Comparison of ENCODE assay signal across 1 mouse cellular context in genomic region chr7:24600941-24601597, GRCm38 (mm10).
TF ChIP-seq lines count a peak whose summit lies in the region.

No protein-coding gene starts in this region.

TF ChIP-seq in myocyte, 11 proteins besides CTCF, POLR2A, EP300 and RAD21 (continued from another document):
- TF ChIP-seq CEBPB (IDR thresholded peaks at IDR 0.05; ENCODE audit: insufficient read depth, poor library complexity, severe bottlenecking): no peak
- TF ChIP-seq TCF12 (IDR thresholded peaks at IDR 0.05; ENCODE audit: insufficient read depth, poor library complexity, severe bottlenecking): no peak
- TF ChIP-seq REST (IDR thresholded peaks at IDR 0.05; ENCODE audit: insufficient read depth, insufficient read length): no peak
- TF ChIP-seq SRF (IDR thresholded peaks at IDR 0.05; ENCODE audit: control insufficient read depth, insufficient read length, low read depth): no peak
- TF ChIP-seq MAX (IDR thresholded peaks at IDR 0.05; ENCODE audit: low read depth): no peak
